Mouse (Mus musculus) stomach, adult 2 months (tissue): ENCODE measurements around the gene C130073F10Rik. TPM values are rescaled to one million over a fixed set of nuclear protein-coding genes. Genes with fewer than 3 reads are reported as not detected.

Experiments used
- polyA plus RNA-seq: library from polyadenylated mRNA; depleted of rRNA; stranded (reverse); fragments of >200 nt; gene quantifications from 2 replicates; pipeline ENCODE4 v1.2.3, GENCODE M21; 2012; rRNA removed

Gene C130073F10Rik
- not detected in 2 replicates for polyA plus RNA-seq

DNA sequence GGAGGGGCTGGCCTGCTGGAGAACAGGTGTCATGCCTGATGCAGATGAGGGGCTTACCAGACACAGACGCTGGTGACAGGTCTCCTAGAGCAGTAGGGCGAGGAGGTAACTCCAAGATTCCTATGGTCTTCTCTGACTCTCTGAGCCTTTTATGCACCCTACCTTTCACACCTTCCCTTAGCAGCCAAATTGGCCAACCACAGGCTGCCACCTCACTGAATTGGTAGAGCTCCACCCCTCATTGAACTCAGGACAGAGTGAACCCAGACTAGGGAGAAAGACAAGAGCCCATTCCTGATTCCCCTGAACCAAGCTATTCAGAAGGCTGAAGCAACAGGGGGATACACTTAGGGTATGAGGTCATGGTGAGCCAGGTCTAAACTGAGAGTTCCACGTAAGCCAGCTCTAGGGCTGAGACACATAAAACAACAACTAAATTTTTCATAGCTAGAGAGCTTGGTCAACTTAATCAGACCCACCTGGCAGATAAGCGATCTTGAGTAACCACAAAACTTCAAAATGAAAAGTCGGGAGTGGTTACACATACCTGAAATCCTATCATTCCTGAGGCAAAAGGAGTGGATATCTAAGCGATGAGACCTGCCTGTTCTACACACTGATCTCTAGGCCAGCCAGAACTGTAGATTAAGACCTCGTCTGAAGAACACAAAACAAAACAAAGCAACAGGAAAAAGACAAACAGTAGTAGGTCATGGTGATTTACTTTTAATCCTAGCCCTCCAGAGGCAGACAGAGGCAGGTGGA is at the start of gene C130073F10Rik:
Gene C130073F10Rik, minus strand, starts transcription at position 134 of the 765 bp plus-strand sequence.

DNA sequence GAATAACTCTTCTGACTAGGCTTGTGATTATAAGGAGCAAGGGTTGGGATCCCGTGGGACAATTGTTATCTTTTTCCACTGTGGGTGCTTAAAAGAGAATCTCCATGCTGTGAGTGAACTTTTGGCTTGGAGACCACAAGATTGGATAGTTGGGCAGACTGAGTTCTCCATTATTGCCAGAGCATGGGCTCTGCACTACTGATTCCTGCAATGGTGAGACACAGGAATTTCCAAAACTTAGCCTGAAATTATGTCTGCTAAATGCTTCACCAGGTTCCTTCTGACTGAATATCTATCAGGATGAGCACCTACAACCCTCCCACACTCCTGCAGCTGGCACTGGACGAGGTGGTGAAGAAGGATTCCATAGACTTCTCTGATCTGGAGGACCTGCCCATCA is 46.5 kb upstream of the C130073F10Rik start, which contains the start of gene Gm12794:
Gene Gm12794, plus strand, starts transcription at position 301 of the 400 bp plus-strand sequence.

DNA sequence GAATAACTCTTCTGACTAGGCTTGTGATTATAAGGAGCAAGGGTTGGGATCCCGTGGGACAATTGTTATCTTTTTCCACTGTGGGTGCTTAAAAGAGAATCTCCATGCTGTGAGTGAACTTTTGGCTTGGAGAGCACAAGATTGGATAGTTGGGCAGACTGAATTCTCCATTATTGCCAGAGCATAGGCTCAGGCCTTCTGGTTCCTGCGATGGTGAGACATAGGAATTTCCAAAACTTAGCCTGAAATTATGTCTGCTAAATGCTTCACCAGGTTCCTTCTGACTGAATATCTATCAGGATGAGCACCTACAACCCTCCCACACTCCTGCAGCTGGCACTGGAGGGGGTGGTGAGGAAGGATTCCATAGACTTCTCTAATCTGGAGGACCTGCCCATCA is 15.2 kb upstream of the C130073F10Rik start, which contains the start of gene Gm12800:
Gene Gm12800, plus strand, starts transcription at position 301 of the 400 bp plus-strand sequence.

DNA sequence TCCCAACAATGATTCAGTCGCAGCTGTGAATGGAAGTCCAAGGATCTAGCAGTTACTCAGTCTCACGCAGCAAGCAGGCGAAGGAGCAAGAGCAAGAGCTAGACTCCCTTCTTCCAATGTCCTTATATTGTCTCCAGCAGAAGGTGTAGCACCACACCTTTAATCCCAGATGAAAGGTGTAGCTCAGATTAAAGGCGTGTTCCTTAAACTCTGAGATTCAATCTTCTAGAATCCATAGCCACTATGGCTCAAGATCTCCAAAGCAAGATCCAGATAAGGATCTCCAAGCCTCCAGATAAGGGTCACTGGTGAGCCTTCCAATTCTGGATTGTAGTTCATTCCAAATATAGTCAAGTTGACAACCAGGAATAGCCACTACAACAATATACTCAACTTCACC is 49.7 kb downstream of the C130073F10Rik start, which contains the start of gene B020004J07Rik:
Gene B020004J07Rik, minus strand, starts transcription at position 101 of the 400 bp plus-strand sequence.

Other genes starting within 250 kb of the C130073F10Rik start
- gene Leprot, start 246.1 kb downstream of the C130073F10Rik start, polyA plus RNA-seq = 13.9 and 21.3 TPM in 2 replicates
- 0.24 and 0.27 TPM in 2 replicates for gene Lepr, start 176.4 kb downstream of the C130073F10Rik start, polyA plus RNA-seq
- gene B020004J07Rik, start 49.8 kb downstream of the C130073F10Rik start, polyA plus RNA-seq = not detected in 2 replicates
- not detected in 2 replicates for gene Gm12800, start 15.3 kb upstream of the C130073F10Rik start, polyA plus RNA-seq
- not detected in 2 replicates for gene Gm12794, start 46.6 kb upstream of the C130073F10Rik start, polyA plus RNA-seq
- gene Gm12790, start 87.3 kb upstream of the C130073F10Rik start, polyA plus RNA-seq = not detected in 2 replicates
- gene Gm12789, start 92.8 kb upstream of the C130073F10Rik start, polyA plus RNA-seq = not detected in 2 replicates
- 0.85 and 1.1 TPM in 2 replicates for gene Pde4b, start 193.8 kb upstream of the C130073F10Rik start, polyA plus RNA-seq